Mouse (Mus musculus) embryonic facial prominence, embryonic 15.5 days (tissue): ENCODE results near the gene Ctsw. TPM values are rescaled to one million over a fixed set of nuclear protein-coding genes. Genes with fewer than 3 reads are reported as not detected.

Experiments used
- ATAC-seq: fragments of 200-750 bp; cut with Nextera tagmentation; 2 replicates; pipeline ENCODE4 v1.8.0; 2017; ENCODE audit warnings: low read depth, moderate TSS enrichment; ENCODE audit not compliant: insufficient number of reproducible peaks, low FRiP score, low TSS enrichment
- H3K27ac ChIP-seq: fragments of 300-500 bp; sonication (generic); replicated peaks from 2 replicates; pipeline ENCODE4 v1.5.1; 2015; ENCODE audit warnings: mild to moderate bottlenecking, inconsistent platforms
- H3K27me3 ChIP-seq: fragments of 300-500 bp; sonication (generic); 2 replicates; pipeline ENCODE4 v1.6.1; 2015; ENCODE audit warnings: inconsistent platforms
- H3K36me3 ChIP-seq: fragments of 300-500 bp; sonication (generic); 2 replicates; pipeline ENCODE4 v1.6.1; 2015; ENCODE audit warnings: mild to moderate bottlenecking, inconsistent platforms
- H3K4me1 ChIP-seq: fragments of 300-500 bp; sonication (generic); 2 replicates; pipeline ENCODE4 v1.6.1; 2015; ENCODE audit warnings: inconsistent platforms
- H3K4me2 ChIP-seq: fragments of 300-500 bp; sonication (generic); replicated peaks from 2 replicates; pipeline ENCODE4 v1.6.1; 2015; ENCODE audit warnings: mild to moderate bottlenecking, inconsistent platforms
- H3K4me3 ChIP-seq: fragments of 300-500 bp; sonication (generic); replicated peaks from 2 replicates; pipeline ENCODE4 v1.5.1; 2015; ENCODE audit warnings: mild to moderate bottlenecking, inconsistent platforms
- H3K9ac ChIP-seq: fragments of 300-500 bp; sonication (generic); 2 replicates; pipeline ENCODE4 v1.6.1; 2015; ENCODE audit warnings: inconsistent platforms
- H3K9me3 ChIP-seq: fragments of 300-500 bp; sonication (generic); replicated peaks from 2 replicates; pipeline ENCODE4 v1.6.1; 2016; ENCODE audit warnings: inconsistent platforms
- WGBS: fragments of 180-500 bp; shearing (Covaris S2); methylation state at CpG from one replicate; pipeline ENCODE4 v1.1.7; 2015; 5-methylcytosine and 5-hydroxymethylcytosine counted together
- polyA plus RNA-seq: library from polyadenylated mRNA; unstranded; fragments of >200 nt; fragmentation: Nextera tagmentation; extraction: Ambion mirVana; gene quantifications from 2 replicates; pipeline ENCODE4 v1.2.1, GENCODE M21; 2015

Gene Ctsw
- polyA plus RNA-seq, 1 experiment from 2014 or later = 1.4 TPM

DNA sequence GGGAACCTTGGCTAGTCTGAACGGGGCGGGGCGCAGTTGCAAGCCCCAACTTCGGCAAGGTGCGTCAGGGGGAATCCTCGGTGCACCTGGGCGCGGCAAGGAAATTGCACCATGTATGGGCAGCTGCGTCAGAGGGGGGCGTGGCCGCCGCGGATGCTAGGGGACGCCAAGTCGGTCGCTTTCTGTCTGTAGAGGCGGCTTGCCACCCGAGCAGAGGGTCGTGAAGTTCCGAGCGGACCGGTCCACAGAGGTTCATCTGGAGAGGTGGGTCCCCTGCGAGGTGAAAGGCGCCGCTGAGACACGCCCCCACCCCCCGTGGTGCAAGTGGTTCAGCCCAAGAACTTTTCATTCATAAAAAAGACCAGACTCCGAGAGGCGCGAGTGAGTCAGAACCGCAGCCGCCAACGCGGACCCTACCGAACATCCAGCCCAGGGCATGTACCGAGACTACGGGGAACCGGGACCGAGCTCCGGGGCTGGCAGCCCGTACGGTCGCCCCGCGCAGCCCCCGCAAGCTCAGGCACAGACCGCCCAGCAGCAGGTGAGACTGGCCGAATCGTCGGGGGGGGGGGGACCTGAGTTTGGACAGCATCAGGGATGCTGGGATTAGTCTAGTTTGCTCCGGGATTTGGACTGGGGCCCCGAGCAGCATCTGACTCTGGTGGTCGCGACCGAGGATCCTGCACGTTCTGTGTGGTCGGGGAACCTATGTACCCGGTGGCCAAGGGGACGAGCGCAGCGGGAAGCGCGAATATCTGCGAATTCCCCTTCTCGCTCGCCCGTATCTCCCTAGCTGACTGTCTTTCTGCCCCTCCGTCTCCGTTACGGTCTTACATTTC is 20.6 kb downstream of the Ctsw start, which contains the start of gene Fosl1:
Fosl1 (plus strand) TSS at position 33 of the 839 bp plus-strand sequence.
- Histone ChIP-seq H3K9ac (peak within 1 kb of the TSS; percentile 21), H3K27ac (no peak within 1 kb of the TSS), H3K4me3 (peak within 1 kb of the TSS; percentile 58), H3K36me3 (no peaks in the 10 kb centered on the region), H3K4me1 (peaks cover 19% of the 10 kb centered on the region), H3K4me2 (peak within 1 kb of the TSS; percentile 98), H3K9me3 (no peaks in the 10 kb centered on the region), H3K27me3 (peaks cover 58% of the 10 kb centered on the region)
- ATAC-seq = peak; percentile 24; the same call in 1 of the 2 replicates
- under 1% methylated on average over 70 of the region's 70 CpGs for WGBS

GRCm38 (mm10) chr19:5445747-5446146 is 22.6 kb downstream of the Ctsw start:
- H3K36me3 ChIP-seq = no peaks in the 10 kb centered on the region
- no peak overlapping the region for H3K27ac ChIP-seq
- no peaks in the 10 kb centered on the region for H3K9me3 ChIP-seq
- H3K4me2 ChIP-seq = no peak overlapping the region
- no peak overlapping the region for H3K9ac ChIP-seq
- peaks cover 53% of the 10 kb centered on the region for H3K27me3 ChIP-seq
- 89% methylated on average over 5 of the region's 5 CpGs for WGBS
- peaks cover 19% of the 10 kb centered on the region for H3K4me1 ChIP-seq
- no peak for ATAC-seq
- H3K4me3 ChIP-seq = no peak overlapping the region

- H3K4me1 ChIP-seq = peaks cover 19% of the 10 kb centered on the region
- no peak overlapping the region for H3K4me3 ChIP-seq
- H3K4me2 ChIP-seq = no peak overlapping the region
- H3K36me3 ChIP-seq = no peaks in the 10 kb centered on the region
- H3K9me3 ChIP-seq = no peaks in the 10 kb centered on the region
- H3K9ac ChIP-seq = no peak overlapping the region
- no peak overlapping the region for H3K27ac ChIP-seq
- ATAC-seq = no peak
- WGBS = 29% methylated on average over 7 of the region's 7 CpGs
- H3K27me3 ChIP-seq = peaks cover 45% of the 10 kb centered on the region
Observed at GRCm38 (mm10) chr19:5444954-5445353, 23.4 kb downstream of the Ctsw start.

- peaks cover 40% of the 10 kb centered on the region for H3K27me3 ChIP-seq
- WGBS = 60% methylated on average over 9 of the region's 9 CpGs
- no peak overlapping the region for H3K27ac ChIP-seq
- H3K36me3 ChIP-seq = no peaks in the 10 kb centered on the region
- H3K4me2 ChIP-seq = no peak overlapping the region
- H3K4me1 ChIP-seq = peaks cover 19% of the 10 kb centered on the region
- H3K4me3 ChIP-seq = no peak overlapping the region
- H3K9me3 ChIP-seq = no peaks in the 10 kb centered on the region
- no peak for ATAC-seq
- no peak overlapping the region for H3K9ac ChIP-seq
Observed at GRCm38 (mm10) chr19:5444371-5444908, 23.9 kb downstream of the Ctsw start.

DNA sequence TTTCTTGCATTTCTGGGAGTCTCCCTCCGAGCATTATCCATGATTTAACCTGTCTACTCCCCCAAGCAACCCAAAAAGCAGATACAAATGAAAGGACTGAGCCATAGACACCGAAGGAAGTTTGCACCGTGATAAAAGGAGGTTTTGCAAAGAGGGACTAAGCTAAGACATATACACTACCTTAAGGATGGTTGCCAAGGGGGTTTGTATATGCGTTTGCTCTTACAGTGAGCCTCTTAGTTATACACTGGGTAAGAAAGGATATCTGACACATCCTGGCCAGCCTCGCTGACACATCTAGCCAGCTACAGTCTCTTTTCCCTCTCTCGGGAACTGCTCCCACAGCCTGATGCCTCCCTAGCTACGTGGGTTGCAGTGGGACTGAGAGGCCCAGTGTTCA is 34.4 kb downstream of the Ctsw start:
- Histone ChIP-seq H3K27me3 (no peaks in the 10 kb centered on the region), H3K4me2 (peak overlapping the region; percentile 61), H3K9ac (no peak overlapping the region), H3K27ac (peak overlapping the region; percentile 82), H3K4me3 (peak overlapping the region; percentile 34; the same call in 1 of the 2 replicates), H3K4me1 (peaks cover 18% of the 10 kb centered on the region), H3K9me3 (no peaks in the 10 kb centered on the region), H3K36me3 (no peaks in the 10 kb centered on the region)
- no peak for ATAC-seq
- 65% methylated on average over 7 of the region's 7 CpGs for WGBS

DNA sequence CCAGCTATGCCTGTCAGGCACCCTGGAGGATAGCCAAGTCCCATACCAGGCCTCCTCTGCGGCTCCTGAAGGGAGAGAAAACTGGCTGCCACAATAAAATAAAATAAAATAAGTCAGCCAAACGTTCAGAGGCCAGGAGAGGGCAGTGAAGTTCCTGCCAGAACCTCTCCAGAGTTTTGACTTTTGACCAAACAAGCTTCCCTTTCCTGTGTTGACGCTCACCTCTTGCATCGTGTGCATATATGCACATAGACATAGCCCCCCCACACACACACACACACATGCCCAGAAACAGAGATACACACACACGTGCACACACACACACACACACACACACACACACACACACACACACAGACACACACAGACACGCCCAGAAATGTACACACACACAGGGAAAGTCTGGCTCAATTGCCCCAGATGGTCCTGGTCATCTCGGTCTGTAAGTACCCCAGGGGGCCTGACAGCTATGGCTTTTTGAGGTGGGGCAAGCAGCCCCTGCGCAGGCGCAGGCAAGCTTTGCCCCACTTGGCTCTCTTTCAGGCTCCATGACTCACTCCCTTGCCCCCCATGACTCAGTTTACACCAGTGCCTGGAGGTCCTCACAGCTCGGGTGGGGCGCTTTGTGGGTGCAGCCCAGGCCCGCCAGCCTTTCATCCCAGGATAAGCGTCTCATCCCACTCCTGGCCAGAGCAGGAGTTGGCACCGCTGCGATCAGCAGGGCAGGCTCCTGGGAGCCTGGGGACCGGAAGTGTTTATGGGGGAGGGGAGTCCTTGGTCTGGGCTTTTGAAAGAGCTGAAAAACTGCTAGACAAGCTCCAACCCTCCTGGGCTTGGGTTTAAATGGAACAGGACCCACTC is 35.1 kb downstream of the Ctsw start:
- H3K36me3 ChIP-seq = no peaks in the 10 kb centered on the region
- 4% methylated on average over 16 of the region's 16 CpGs for WGBS
- no peaks in the 10 kb centered on the region for H3K27me3 ChIP-seq
- no peak overlapping the region for H3K9ac ChIP-seq
- peaks cover 18% of the 10 kb centered on the region for H3K4me1 ChIP-seq
- H3K4me3 ChIP-seq = peak overlapping the region; percentile 34
- H3K27ac ChIP-seq = peak overlapping the region; percentile 82
- H3K9me3 ChIP-seq = no peaks in the 10 kb centered on the region
- H3K4me2 ChIP-seq = peak overlapping the region; percentile 61
- ATAC-seq = peak; percentile 51; the same call in 1 of the 2 replicates

- ATAC-seq = no peak
- Histone ChIP-seq H3K9ac (no peak overlapping the region), H3K4me1 (peaks cover 22% of the 10 kb centered on the region), H3K4me3 (no peak overlapping the region), H3K4me2 (no peak overlapping the region), H3K9me3 (no peaks in the 10 kb centered on the region), H3K36me3 (peaks cover 4% of the 10 kb centered on the region), H3K27ac (no peak overlapping the region), H3K27me3 (no peaks in the 10 kb centered on the region)
- WGBS = 69% methylated on average over 4 of the region's 4 CpGs
Observed at GRCm38 (mm10) chr19:5431911-5432464, 36.3 kb downstream of the Ctsw start.

GRCm38 (mm10) chr19:5430408-5430807 is 37.9 kb downstream of the Ctsw start:
- no peak overlapping the region for H3K4me2 ChIP-seq
- no peak overlapping the region for H3K9ac ChIP-seq
- peaks cover 36% of the 10 kb centered on the region for H3K4me1 ChIP-seq
- WGBS = 74% methylated on average over 1 of the region's 1 CpGs
- H3K27me3 ChIP-seq = no peaks in the 10 kb centered on the region
- H3K36me3 ChIP-seq = peaks cover 12% of the 10 kb centered on the region
- no peak for ATAC-seq
- no peak overlapping the region for H3K27ac ChIP-seq
- no peaks in the 10 kb centered on the region for H3K9me3 ChIP-seq
- no peak overlapping the region for H3K4me3 ChIP-seq

- Histone ChIP-seq H3K27ac (no peak overlapping the region), H3K27me3 (no peaks in the 10 kb centered on the region), H3K4me3 (no peak overlapping the region), H3K4me1 (peaks cover 36% of the 10 kb centered on the region), H3K9ac (no peak overlapping the region), H3K4me2 (no peak overlapping the region), H3K9me3 (no peaks in the 10 kb centered on the region), H3K36me3 (peaks cover 12% of the 10 kb centered on the region)
- no peak for ATAC-seq
- 61% methylated on average over 8 of the region's 8 CpGs for WGBS
Observed at GRCm38 (mm10) chr19:5429806-5430205, 38.5 kb downstream of the Ctsw start.

DNA sequence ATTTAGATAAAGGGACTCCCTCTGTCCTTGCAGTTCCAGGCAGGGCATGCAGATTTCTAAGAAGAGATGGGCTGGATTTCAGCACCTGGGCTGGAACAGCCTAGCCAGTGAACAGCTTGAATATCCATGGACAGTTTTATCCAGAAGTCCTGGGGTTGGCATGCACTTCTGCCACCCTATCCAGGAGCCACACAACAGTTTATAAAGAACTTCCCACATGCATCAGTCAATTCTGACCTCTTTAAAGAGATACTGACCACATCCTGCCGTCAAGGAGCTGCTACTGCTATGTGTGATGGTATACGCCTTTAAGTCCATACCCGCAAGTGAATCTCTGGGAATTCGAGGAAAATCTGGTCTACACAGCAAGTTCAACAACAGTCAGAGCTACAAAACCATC is 39.1 kb downstream of the Ctsw start:
- no peak overlapping the region for H3K9ac ChIP-seq
- H3K27ac ChIP-seq = no peak overlapping the region
- peaks cover 36% of the 10 kb centered on the region for H3K4me1 ChIP-seq
- no peak for ATAC-seq
- no peak overlapping the region for H3K4me2 ChIP-seq
- H3K9me3 ChIP-seq = no peaks in the 10 kb centered on the region
- no peak overlapping the region for H3K4me3 ChIP-seq
- WGBS = 77% methylated on average over 4 of the region's 4 CpGs
- peaks cover 12% of the 10 kb centered on the region for H3K36me3 ChIP-seq
- H3K27me3 ChIP-seq = no peaks in the 10 kb centered on the region

GRCm38 (mm10) chr19:5428083-5428482 is 40.2 kb downstream of the Ctsw start:
- Histone ChIP-seq H3K9ac (no peak overlapping the region), H3K4me1 (peaks cover 34% of the 10 kb centered on the region), H3K27me3 (no peaks in the 10 kb centered on the region), H3K4me3 (no peak overlapping the region), H3K27ac (no peak overlapping the region; the same call in 1 of the 2 replicates), H3K36me3 (peaks cover 14% of the 10 kb centered on the region), H3K4me2 (no peak overlapping the region), H3K9me3 (no peaks in the 10 kb centered on the region)
- 68% methylated on average over 2 of the region's 2 CpGs for WGBS
- no peak for ATAC-seq
